Mouse (Mus musculus) spleen, adult 2 months (tissue): ENCODE measurements at regions not wholly inside any gene's neighbourhood (a gene's known extent, or its start where the extent isn't known, plus 50 kb on each side); places are given as distances from the start of the nearest gene placed in this dataset.

Experiments
- CTCF ChIP-seq: fragments of 200-500 bp; IDR thresholded peaks from 2 replicates; pipeline ENCODE4 v1.5.1; 2011; ENCODE audit warnings: mild to moderate bottlenecking, inconsistent platforms; ENCODE audit not compliant: insufficient read depth, insufficient read length, insufficient replicate concordance; ENCODE audit errors: extremely low read depth
- POLR2A ChIP-seq: fragments of 200-500 bp; IDR thresholded peaks from 2 replicates; pipeline ENCODE4 v1.6.1; 2011; ENCODE audit warnings: low read depth, low read length, inconsistent platforms

DNA sequence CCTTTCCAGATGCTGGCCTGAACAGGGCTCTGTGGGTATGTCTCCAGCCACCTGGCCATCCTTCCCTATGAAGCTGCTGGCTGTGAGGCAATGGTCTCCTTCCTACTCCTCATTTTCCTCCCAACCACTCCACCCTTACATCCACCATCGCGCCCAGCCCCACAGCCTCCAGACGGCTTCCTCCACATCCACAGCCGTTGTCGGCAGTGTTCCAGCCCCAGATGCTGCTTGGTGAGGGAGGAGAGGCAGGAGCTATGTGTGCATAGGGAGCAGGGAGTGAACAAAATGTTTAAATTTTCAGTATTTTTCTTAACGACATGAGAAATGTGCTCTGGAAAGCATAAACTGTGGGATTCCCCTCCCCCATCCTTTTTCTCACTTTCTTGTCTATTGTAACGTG is 69.6 kb upstream of the Slc22a12 start:
- TF ChIP-seq POLR2A (no peak), CTCF (no peak)
